Mouse (Mus musculus): ENCODE data around the gene Daam2. TPM values are rescaled to one million over a fixed set of nuclear protein-coding genes. Genes with fewer than 3 reads are reported as not detected.

Gene Daam2
- total RNA-seq, 2 experiments from 2014 or later, result not detected

- no peak for ATAC-seq (replicated peaks; ENCODE audit: low FRiP score, low TSS enrichment, poor library complexity, severe bottlenecking)
These were observed 28.6 kb downstream of the Daam2 start for GRCm38 (mm10) chr17:49535580-49535979.

DNA sequence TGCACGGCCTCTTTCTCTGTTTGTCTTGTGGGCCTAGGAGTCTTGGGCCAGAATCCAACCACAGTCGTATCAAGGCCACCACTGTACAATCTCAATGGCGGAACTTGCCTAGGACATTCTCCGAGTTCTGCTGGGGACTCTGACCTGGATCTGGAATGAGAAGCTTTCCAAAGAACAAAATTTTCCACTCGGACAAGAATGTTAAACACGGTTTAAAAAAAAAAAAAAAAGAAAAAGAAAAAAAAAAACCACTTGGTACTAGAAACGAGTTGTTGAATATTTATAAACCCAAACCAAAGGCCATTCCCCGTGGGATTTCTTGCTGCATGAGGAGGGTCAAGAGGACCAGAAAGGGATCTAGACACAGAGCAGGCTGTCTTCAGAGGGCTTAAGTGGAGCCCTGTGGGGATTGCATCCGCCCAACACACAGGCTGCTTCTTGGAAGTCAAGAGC, 29.9 kb downstream of the Daam2 start:
- no peak for ATAC-seq (replicated peaks; ENCODE audit: low FRiP score, low TSS enrichment, poor library complexity, severe bottlenecking)

DNA sequence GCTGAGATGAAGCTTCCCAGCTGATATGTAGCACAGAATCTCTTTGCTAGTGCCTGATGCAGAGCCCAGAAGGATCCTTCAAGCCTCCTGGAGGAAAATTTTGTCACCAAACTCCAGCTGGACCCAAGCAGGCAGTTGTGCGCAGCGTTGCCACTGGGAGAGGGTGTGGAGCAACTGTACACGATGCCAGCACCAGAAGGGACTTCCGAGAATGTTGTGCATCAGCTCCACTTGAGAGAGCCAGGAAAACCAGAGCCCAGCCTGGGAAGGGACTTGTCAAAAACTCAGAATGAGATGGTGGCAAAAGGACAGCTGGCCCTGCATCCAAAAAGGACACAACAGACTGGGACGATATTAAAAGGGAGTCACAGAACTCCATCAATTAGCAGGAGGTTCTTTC, 32.5 kb downstream of the Daam2 start:
- ATAC-seq (replicated peaks; ENCODE audit: low FRiP score, low TSS enrichment, poor library complexity, severe bottlenecking), result no peak

DNA sequence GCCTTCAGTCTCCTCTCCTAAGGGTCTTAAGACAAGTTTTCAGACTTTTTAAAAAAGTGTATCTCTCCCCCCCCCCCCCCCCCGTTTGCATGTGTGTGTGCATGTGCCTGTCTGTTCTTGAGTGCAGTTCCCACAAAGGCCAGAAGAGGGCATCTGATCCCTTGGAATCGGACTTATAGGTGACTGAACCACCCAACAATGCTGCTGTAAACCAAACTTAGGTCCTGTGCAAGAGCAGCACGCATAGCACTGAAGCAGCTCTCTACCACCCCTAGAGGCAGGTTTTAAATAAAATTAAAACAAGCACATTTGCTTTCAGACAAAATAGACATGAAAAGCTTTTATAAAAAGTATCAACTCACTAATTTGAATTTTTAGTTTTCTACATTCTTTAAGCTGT, 33.9 kb downstream of the Daam2 start:
- peak; percentile 73 for ATAC-seq (replicated peaks; ENCODE audit: low FRiP score, low TSS enrichment, poor library complexity, severe bottlenecking)

- no peak for ATAC-seq (replicated peaks; ENCODE audit: low FRiP score, low TSS enrichment, poor library complexity, severe bottlenecking)
These were observed 35.5 kb downstream of the Daam2 start for GRCm38 (mm10) chr17:49528503-49529205.

- ATAC-seq (replicated peaks; ENCODE audit: low FRiP score, low TSS enrichment, poor library complexity, severe bottlenecking), result no peak
These were observed 36.1 kb downstream of the Daam2 start for GRCm38 (mm10) chr17:49528033-49528432.

GRCm38 (mm10) chr17:49526566-49526965, 37.6 kb downstream of the Daam2 start:
- ATAC-seq (replicated peaks; ENCODE audit: low FRiP score, low TSS enrichment, poor library complexity, severe bottlenecking), result no peak

GRCm38 (mm10) chr17:49525911-49526310, 38.2 kb downstream of the Daam2 start:
- no peak for ATAC-seq (replicated peaks; ENCODE audit: low FRiP score, low TSS enrichment, poor library complexity, severe bottlenecking)

- no peak for ATAC-seq (replicated peaks; ENCODE audit: low FRiP score, low TSS enrichment, poor library complexity, severe bottlenecking)
These were observed 39.6 kb downstream of the Daam2 start for GRCm38 (mm10) chr17:49524584-49524983.

- ATAC-seq (replicated peaks; ENCODE audit: low FRiP score, low TSS enrichment, poor library complexity, severe bottlenecking), result no peak
These were observed 41.7 kb downstream of the Daam2 start for GRCm38 (mm10) chr17:49522435-49522834.

DNA sequence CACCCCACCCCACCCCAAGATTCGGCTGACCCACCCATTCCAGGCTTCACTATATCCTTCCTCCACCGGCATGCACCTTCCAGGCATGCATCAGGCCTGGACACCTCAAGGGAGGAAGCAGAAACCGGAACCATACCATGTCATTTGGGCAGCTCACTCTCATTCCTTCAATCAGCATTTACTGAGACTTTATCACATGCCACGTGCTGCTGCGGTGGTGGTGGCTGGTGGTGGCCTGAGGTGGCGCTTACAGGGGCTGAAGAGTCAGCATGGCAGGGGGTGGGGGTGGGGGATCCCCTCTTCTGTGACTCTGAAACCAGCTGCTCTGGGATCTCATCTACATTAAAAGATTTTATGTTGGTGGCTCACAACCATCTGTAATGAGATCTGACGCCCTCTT, 42.1 kb downstream of the Daam2 start:
- no peak for ATAC-seq (replicated peaks; ENCODE audit: low FRiP score, low TSS enrichment, poor library complexity, severe bottlenecking)

GRCm38 (mm10) chr17:49520674-49521073, 43.5 kb downstream of the Daam2 start:
- ATAC-seq (replicated peaks; ENCODE audit: low FRiP score, low TSS enrichment, poor library complexity, severe bottlenecking), result no peak

DNA sequence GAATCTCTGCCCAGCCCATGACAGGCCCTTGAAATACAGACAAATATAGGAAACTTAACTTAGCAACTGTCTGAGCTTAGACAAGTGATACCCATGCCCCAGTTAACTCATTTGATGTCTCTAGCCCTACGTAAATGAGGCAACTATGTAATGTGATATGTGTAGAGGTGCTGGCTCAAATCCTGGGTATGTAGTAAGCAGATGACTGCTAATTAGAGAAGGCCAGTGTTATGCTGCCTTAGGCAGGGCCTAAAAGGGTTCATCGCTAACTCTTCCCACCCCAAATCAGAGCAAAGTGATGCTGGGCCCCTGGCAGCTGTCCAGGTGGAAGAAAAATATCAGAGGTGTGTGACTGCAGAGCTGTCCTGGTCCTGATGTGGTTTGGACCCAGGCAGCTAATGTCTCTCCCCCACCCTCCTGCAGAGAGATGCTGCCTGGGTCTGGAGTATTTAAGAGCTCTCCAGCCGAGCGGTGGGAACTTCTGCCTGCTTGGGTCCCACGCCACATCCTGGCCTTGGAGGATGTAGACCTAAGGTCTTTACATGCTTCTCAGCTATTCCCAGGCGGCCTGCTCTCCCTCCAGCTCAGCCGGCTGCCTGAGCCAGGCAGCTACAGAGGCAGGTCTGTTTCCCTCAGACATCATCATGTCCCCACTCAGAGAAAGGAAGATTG, 44.4 kb downstream of the Daam2 start:
- ATAC-seq (replicated peaks; ENCODE audit: low FRiP score, low TSS enrichment, poor library complexity, severe bottlenecking), result no peak

- ATAC-seq (replicated peaks; ENCODE audit: low FRiP score, low TSS enrichment, poor library complexity, severe bottlenecking), result no peak
These were observed 47.1 kb downstream of the Daam2 start for GRCm38 (mm10) chr17:49517091-49517490.

- no peak for ATAC-seq (replicated peaks; ENCODE audit: low FRiP score, low TSS enrichment, poor library complexity, severe bottlenecking)
These were observed 48.5 kb downstream of the Daam2 start for GRCm38 (mm10) chr17:49515678-49516077.

- no peak for ATAC-seq (replicated peaks; ENCODE audit: low FRiP score, low TSS enrichment, poor library complexity, severe bottlenecking)
These were observed 49.0 kb downstream of the Daam2 start for GRCm38 (mm10) chr17:49515141-49515540.

DNA sequence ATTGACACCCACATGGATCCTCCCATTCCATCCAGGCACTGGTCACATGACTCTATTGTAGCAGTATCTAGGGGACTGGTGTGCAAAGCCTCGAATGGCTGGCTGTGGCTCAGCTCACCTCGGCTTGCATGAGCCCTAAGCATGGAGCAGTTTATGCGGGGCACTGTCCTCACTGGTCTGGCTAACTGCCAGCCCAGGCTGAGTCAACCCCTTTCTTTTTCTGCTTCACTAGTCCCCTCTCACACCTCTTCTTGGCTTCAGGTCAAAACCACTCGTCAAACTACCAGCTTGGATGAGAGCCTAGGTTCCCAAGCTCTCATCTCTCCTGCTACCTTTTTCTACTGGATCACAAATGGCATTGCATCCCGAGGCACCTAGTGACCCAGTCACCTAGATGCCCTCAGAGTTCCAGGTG, 51.5 kb downstream of the Daam2 start:
- ATAC-seq (replicated peaks; ENCODE audit: low FRiP score, low TSS enrichment, poor library complexity, severe bottlenecking), result no peak

GRCm38 (mm10) chr17:49509431-49509830, 54.7 kb downstream of the Daam2 start:
- no peak for ATAC-seq (replicated peaks; ENCODE audit: low FRiP score, low TSS enrichment, poor library complexity, severe bottlenecking)

- no peak for ATAC-seq (replicated peaks; ENCODE audit: low FRiP score, low TSS enrichment, poor library complexity, severe bottlenecking)
These were observed 60.8 kb downstream of the Daam2 start for GRCm38 (mm10) chr17:49503246-49503900.

- ATAC-seq (replicated peaks; ENCODE audit: low FRiP score, low TSS enrichment, poor library complexity, severe bottlenecking), result no peak
These were observed 63.9 kb downstream of the Daam2 start for GRCm38 (mm10) chr17:49500234-49500633.

DNA sequence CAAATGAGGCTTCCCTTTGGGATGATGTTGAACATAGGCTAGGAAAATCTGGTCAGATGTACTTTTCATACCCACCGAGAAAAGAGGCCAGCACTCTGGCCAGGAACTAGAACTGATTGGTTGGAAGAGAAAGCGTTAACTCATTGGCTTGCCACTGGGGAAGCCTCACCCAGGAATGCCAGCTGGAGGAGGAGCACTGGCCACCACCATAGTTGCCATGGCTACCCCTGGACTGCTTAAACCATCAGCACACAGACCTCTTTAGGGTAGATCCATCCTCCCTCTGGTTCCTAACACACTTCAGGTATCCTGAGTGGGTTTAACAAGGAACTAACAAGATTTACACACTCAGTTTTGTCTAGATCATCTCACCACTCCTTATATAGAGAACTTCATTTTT, 64.5 kb downstream of the Daam2 start:
- ATAC-seq (replicated peaks; ENCODE audit: low FRiP score, low TSS enrichment, poor library complexity, severe bottlenecking), result no peak
